Mouse (Mus musculus): Measurements from ENCODE around the gene Cdca7l.
"Not testable (repeated sequence)": the region's sequence is repeated elsewhere in the genome, so short reads cannot be mapped to it uniquely, and the experiment has no call there.

Gene Cdca7l

DNA sequence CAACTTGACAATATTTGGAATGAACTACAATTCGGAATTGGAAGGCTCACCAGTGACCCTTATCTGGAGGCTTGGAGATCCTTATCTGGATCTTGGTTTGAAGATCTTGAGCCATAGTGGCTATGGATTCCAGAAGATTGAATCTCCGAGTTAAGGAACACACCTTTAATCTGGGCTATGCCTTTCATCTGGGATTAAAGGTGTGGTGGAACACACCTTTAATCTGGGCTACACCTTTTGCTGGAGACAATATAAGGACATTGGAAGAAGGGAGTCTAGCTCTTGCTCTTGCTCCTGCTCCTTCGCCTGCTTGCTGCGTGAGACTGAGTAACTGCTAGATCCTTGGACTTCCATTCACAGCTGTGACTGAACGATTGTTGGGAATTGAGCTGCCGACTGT lies at the start of gene Cdca7l:
Cdca7l (plus strand) TSS at position 301 of the 400 bp plus-strand sequence.
- not testable (repeated sequence) for DNase-seq (ENCODE audit: low read depth in 2 of 2, low spot score in 2 of 2)

- no peak for DNase-seq (ENCODE audit: low read depth in 2 of 2, low spot score in 2 of 2)
These were observed 48.1 kb upstream of the Cdca7l start for GRCm38 (mm10) chr12:117756010-117756409.

DNA sequence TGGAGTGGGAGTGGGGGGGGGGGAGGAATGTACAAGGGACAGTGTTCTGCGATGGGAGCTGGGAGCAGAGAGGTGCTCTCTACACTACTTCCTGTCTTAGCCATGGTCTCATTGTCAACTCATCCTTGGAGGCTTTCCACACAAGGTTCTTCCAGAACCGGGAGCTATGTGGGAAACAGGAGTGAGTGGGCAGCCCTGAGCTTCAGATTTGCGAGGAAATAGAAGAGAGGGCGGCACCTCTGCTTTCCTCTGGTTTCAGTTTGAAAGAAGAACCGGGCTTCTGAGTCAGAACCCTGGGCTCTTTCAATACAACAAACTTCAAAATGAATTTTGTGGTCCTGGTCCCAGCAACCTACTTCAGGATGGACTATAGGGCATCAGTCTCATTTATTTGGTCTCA lies 43.7 kb upstream of the Cdca7l start:
- no peak for DNase-seq (ENCODE audit: low read depth in 2 of 2, low spot score in 2 of 2)

- no peak for DNase-seq (ENCODE audit: low read depth in 2 of 2, low spot score in 2 of 2)
These were observed 43.2 kb upstream of the Cdca7l start for GRCm38 (mm10) chr12:117760846-117761245.

GRCm38 (mm10) chr12:117761698-117762097 lies 42.4 kb upstream of the Cdca7l start:
- no peak for DNase-seq (ENCODE audit: low read depth in 2 of 2, low spot score in 2 of 2)

DNA sequence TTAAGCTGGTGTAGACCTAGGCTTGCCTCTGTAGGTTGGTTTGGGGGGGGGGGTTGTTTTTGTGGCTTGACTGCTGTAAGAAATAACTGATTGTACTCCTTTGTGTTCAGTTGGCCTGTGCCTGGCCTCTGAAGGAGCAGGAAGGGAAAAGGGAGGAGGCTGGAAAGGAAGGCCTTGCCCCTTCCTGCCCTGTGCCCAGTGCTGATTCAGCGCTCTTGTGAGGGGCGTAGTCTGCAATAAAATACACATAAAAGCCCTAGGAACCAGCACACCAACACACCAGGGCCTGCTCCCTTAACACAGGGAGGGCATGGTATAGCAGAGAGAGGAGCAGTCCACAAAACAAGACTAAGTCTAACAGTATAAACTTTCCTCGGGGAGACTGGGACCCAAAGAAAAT lies 40.8 kb upstream of the Cdca7l start:
- DNase-seq (ENCODE audit: low read depth in 2 of 2, low spot score in 2 of 2): no peak

- DNase-seq (ENCODE audit: low read depth in 2 of 2, low spot score in 2 of 2): peak; percentile 36 to 61
These were observed 39.2 kb upstream of the Cdca7l start for GRCm38 (mm10) chr12:117764839-117765238.

DNA sequence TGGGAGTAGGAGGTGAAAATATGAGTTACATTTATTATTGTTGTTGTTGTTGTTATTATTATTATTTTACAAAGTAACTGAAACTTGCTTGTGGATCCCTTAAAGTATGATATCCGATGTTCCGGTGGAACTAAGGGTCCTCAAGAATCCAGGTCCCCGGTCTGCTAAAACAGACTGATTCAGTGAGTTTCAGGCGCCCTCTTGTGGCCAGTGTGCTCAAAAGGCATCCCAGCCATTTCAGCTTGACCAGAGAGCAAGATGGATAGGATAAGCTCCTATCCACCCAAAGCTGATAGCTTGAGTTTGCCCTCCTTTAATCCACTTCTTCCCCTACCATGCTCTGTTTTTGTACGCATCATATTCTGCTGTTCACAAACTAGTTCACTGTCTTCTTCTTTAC lies 35.0 kb upstream of the Cdca7l start:
- DNase-seq (ENCODE audit: low read depth in 2 of 2, low spot score in 2 of 2): peak; percentile 48 to 51

DNA sequence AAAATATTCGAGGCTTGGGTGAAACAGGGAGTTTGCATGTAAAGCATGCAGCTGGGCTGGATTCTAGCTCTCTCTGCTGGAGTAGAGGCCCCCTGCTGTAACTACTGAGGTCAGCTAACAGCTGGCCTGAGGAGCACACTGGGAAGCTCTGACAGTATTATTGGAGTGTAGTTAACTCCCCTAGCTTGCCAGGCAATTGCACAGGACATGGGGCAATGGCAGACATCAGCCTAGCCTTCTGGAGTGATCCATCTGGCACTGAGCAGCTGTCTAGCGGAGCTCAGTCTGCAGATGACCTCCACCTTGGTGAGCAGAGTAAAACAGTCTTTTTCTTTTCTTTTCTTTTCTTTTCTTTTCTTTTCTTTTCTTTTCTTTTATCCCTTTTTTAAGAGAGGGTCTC lies 33.9 kb upstream of the Cdca7l start:
- DNase-seq (ENCODE audit: low read depth in 2 of 2, low spot score in 2 of 2): no peak

DNA sequence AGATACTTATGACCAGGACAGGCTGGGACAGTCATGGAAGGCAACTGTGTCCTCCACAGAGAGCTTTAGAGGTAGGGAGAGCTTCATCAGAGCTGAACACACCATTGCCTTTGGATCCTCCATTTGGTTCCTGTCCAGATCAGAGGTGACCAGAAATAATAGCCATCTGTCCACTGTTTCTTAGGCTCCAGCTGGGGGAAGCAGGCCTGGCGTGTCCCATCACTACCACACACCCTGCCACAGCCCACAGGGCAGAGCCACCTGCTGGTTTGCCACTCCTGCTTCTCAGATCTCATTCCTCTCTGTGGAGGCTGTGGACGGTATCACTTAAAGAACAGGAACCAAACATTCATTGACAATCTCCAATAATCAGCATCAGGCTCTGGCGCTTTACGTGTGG lies 32.9 kb upstream of the Cdca7l start:
- no peak for DNase-seq (ENCODE audit: low read depth in 2 of 2, low spot score in 2 of 2)

- peak in 1 of 2 experiments; percentile 30 for DNase-seq (ENCODE audit: low read depth in 2 of 2, low spot score in 2 of 2)
These were observed 31.5 kb upstream of the Cdca7l start for GRCm38 (mm10) chr12:117772638-117773037.

DNA sequence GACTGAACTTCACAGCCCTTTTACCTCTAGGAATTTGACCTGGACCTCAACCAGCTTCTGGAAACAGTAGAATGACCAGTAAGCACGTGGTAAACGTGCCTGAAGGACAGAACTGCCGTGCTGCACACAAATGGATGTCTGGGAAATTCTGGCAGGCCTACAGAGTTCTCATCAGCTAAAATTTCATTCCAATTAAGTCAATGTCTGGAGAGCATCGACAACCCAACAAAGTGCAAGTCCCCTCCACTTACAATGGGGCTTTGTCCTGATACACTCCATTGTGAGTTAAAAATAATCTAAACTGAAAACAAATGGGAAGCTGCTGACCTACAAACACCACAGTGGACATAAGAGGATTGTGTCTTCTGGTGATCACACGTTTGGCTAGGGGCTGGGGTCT lies 27.2 kb upstream of the Cdca7l start:
- DNase-seq (ENCODE audit: low read depth in 2 of 2, low spot score in 2 of 2): no peak

GRCm38 (mm10) chr12:117781360-117781759 lies 22.7 kb upstream of the Cdca7l start:
- DNase-seq (ENCODE audit: low read depth in 2 of 2, low spot score in 2 of 2): no peak

GRCm38 (mm10) chr12:117783426-117783825 lies 20.7 kb upstream of the Cdca7l start:
- DNase-seq (ENCODE audit: low read depth in 2 of 2, low spot score in 2 of 2): no peak

DNA sequence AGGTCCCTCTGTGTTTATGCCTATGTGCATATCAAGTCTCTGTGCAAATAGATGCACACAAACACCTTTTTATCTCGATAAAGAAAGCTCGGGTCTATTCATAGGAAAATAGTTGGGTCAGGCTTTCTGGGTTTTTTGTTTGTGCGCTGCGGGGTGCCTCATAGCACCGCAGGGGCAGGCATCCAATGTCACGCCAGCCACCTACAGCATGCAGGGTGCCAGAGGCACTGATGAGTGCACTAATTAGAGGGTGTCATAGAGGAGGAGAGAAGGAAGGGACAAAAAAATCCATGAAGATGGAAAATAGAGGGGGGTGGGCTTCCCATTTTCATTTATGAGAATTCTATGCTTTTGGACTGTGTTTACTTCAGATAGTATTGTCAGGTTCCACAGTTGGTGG lies 17.5 kb upstream of the Cdca7l start:
- DNase-seq (ENCODE audit: low read depth in 2 of 2, low spot score in 2 of 2): no peak

DNA sequence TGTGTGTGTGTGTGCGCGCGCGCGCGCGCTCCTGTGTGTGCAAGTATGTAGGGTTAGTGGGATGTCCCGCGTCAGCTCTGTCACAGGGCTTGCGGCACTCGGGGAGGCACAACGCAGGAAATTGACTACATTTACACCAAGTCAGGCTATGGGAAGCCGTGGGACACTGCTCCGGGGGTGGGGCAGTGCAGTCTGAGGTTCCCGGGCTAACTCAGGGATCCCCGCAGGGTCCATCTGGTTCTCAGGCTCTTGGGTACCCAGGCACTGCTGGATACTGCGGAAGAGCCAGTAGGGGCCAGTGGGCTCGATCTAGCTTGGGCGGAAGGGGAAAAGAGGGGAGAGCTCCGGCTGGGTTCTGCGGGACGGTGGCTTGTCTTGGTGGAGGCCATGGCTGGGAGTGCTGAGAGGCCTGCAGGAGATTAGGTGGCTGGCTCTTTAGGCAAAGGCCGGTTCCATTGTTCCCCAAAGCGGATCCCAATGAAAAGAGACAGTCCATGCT lies 15.5 kb upstream of the Cdca7l start:
- no peak for DNase-seq (ENCODE audit: low read depth in 2 of 2, low spot score in 2 of 2)

GRCm38 (mm10) chr12:117789017-117789416 lies 15.1 kb upstream of the Cdca7l start:
- no peak for DNase-seq (ENCODE audit: low read depth in 2 of 2, low spot score in 2 of 2)

DNA sequence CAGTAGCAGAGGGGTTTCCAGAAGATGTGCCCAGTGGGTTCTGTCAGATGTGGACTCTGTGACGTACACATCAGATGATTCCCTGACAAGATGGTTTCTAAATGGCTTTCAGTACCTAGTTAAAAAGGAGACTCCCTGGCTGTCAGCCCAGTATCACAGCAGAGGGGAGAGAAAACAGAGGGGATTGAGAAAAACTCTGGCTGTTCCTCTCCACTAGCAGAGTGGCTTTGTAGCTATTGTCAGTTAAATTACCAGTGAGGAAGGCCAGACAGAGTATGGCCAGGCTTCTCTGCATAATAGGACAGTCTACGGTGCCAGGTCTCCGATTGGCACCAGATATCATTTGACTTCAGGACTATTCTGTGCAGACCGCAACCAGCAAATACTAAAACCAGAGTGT lies 8.8 kb upstream of the Cdca7l start:
- no peak for DNase-seq (ENCODE audit: low read depth in 2 of 2, low spot score in 2 of 2)

GRCm38 (mm10) chr12:117805576-117805975 lies 1.5 kb downstream of the Cdca7l start:
- no peak for DNase-seq (ENCODE audit: low read depth in 2 of 2, low spot score in 2 of 2)

- DNase-seq (ENCODE audit: low read depth in 2 of 2, low spot score in 2 of 2): no peak
These were observed 1.9 kb downstream of the Cdca7l start for GRCm38 (mm10) chr12:117806007-117806451.

GRCm38 (mm10) chr12:117806470-117806869 lies 2.4 kb downstream of the Cdca7l start:
- DNase-seq (ENCODE audit: low read depth in 2 of 2, low spot score in 2 of 2): no peak

- no peak for DNase-seq (ENCODE audit: low read depth in 2 of 2, low spot score in 2 of 2)
These were observed 3.5 kb downstream of the Cdca7l start for GRCm38 (mm10) chr12:117807637-117808036.

All from CD8-positive naive resting alpha-beta T cell, adult 2 months (primary cell).